Mouse (Mus musculus) ovary, adult 18-20 months (tissue): ENCODE data around the gene Optc.

Experiments
- DNase-seq: peaks from one replicate; pipeline ENCODE4 v3.0.0; 2022; ENCODE audit warnings: low spot score, mixed read lengths

Gene Optc

DNA sequence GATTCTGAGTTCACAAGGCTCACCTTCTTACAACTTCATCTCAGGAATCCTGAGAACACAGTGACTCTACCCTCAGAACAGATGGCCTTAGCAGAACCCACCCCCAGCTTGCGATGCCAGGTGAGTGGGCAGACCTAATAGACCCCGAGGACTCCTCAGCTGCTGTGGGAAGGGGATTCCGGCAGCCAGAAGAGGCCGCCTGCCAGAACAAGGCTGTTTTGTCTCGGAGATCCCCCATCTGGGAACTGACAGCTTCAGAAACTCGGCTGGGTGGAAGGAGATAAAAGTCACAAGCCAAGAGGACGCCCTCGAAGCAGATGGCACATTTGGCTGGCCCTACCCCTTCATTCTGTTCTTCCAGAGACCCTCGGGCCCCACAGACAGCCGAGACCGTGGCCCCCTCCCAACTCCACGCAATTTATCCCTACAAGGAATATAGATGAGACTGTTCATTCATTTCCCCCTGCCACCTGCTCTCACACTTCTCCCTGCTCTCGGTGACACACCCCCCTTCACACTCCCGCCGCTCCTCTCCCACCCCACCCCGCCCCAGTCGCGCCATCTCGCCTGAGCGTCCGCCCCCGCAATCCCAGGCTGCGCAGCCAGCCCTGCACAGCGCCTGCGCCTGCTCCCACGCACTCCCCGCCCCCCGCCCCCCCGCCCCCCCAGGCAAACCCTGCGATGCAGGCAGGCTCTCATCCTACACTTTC lies at the start of gene Optc:
Gene Optc (minus strand): TSS at position 51 of the 710 bp plus-strand sequence.
- DNase-seq = no peak

GRCm38 (mm10) chr1:133954009-133954408 lies 46.2 kb upstream of the Optc start:
- DNase-seq = no peak

GRCm38 (mm10) chr1:133953261-133953742 lies 45.5 kb upstream of the Optc start:
- peak; percentile 31 for DNase-seq

DNA sequence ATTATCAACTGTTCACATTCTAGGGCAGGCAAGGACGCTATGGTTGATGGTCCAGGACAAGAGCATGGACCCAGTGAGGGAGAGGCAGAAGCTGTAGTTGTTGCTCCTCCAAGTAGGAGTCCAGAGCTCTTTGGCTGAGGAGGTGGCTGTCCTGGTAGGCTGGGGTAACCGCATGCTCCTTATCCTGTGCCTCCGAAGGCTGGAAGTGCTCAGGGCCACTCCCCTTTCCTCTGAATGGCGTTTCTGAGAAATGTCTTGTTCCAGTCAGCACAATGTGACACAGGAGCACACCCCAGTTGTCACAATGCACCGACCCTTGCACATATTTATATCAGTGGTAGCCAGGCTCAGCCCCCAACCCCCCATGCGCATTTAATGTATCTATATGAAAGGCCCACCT lies 43.8 kb upstream of the Optc start:
- no peak for DNase-seq

- DNase-seq = no peak
These were observed 42.4 kb upstream of the Optc start for GRCm38 (mm10) chr1:133950061-133950782.

DNA sequence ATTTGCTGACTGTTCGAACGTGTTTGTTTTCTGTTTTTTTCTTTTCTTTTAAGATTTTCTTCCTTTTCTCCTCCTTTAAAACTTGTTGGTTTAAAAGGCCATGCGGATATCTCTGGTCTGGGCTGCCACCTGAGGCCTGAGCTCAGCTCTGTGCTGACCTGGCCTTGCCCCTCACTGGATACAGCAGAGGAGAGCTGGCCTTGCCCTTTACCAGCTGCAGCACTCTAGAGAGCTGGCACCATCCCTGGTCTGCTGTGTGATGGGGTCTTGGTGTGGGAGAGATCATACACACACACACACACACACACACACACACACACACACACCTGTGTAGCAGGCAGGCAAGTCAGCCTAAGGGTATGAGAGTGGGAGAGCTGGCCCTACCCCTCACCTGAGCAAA lies 37.3 kb upstream of the Optc start:
- no peak for DNase-seq

DNA sequence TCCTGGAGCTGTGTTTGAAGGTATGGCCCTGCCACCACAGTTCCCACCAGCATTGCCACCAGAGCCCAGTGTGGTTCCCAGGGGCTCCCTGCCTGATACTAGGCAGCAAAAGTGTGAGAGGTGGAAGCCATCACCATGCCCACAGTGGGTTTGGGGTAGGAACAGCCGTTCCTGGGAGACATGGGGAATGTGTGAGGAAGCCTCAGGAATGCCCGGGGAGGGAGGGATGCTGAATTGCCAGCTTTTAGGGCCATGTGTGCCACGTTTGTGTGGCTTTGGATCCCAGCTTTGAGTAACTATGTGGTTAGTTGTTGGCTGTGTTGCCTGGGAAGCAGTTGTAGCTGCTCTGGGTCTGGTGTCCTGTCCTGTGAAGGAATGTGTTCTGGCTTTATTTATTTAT lies 34.1 kb upstream of the Optc start:
- DNase-seq = no peak

DNA sequence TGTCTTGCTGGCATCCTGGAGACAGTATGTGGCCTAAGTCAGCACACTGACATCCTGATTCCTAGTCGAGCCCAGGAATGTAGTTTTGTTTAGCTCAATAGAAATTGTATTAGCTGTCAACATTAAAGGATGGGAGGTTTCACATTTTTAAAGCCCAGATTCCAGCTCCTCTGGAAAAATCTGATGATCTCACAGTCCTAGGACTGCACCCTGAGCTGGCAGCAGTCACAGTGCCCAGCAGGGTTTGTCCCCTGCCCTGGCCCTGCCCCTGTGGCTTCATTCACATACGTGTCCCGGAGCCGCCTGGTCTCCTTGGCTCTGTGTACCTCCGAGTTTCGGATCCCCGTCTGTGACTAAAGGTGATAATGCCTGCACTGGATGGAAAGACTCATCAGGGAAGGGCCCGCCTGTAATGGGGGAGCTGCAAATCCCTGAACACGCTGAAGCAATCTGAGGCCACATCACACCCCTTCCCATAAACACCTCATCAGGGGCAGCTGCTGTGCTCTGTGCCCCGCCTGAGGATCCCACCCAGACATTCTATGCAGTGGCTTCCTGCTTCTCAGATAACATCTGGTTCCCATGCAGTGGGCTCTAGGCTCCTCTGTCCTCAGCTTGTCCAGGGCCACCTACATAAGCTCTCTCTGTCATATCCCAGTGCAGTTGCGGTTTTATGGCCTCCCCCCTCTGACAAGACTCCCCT lies 33.5 kb upstream of the Optc start:
- no peak for DNase-seq

DNA sequence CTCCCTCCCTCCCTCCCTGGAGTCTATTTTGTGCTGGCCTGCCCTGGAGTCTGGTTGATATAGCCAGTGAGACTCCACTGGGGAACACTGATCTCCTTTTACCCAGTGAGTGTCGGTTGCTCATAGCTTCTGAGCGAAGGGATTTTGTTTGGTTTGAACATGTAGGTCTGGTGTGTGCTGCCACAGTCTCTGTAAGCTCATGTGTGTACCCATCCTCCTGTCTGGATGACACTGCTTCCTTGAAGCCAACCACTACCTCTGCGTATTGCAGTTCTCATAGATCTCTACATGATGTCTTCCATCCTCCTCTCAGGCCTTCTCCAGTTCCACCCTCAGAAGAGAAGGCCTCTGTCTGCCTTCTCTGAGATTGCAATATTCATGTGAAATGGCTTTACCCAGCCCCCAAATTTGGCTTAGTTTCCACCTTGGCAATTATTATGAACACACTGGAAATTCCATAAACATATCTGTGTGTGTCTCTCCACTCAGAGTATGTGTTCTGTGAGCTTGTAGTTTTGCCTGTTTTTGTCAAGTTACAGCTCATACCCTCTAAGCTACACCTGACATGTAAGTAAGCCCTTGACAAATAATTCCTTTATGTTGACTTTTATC lies 32.8 kb upstream of the Optc start:
- no peak for DNase-seq

GRCm38 (mm10) chr1:133939708-133940107 lies 31.9 kb upstream of the Optc start:
- DNase-seq = no peak

GRCm38 (mm10) chr1:133936169-133936568 lies 28.4 kb upstream of the Optc start:
- DNase-seq = no peak

- no peak for DNase-seq
These were observed 26.7 kb upstream of the Optc start for GRCm38 (mm10) chr1:133934354-133934963.

- no peak for DNase-seq
These were observed 25.7 kb upstream of the Optc start for GRCm38 (mm10) chr1:133933301-133934195.

DNA sequence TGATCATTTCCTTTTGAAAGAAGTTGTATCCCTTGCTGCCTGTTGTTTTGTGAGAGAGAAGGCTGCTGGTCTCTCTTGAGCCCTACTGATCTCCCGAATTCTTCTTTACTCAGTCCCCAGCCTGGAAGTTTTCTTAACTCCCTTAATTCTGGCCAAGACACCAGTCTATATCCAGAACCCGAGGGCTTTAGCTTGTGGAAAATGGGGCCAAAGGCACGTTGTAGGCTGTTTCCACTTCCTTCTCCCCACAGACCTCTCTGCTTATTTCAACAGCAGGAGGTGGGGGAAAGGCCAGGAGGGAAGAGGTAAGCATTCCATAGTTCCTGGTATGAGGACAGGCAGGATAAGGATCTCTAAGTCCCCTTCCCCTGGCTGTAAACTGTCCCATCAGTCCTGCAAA lies 22.2 kb upstream of the Optc start:
- DNase-seq = no peak

DNA sequence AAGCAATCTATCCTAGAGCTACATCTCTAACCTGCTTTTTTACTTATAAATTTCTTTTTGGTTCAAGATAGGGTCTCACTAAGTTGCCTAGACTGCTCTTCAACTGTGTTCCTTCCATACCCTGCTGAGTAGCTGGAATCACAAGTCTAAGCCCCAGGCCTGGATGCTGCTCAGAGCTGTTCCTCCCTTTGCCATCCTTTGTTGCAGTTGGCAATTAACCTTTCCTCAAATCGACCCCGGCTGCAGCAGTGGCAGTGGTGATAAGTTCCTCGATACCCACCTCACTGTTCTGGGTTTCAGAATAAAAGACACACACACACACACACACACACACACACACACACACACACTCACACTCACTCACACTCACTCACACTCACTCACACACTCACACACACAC lies 17.4 kb upstream of the Optc start:
- no peak for DNase-seq

DNA sequence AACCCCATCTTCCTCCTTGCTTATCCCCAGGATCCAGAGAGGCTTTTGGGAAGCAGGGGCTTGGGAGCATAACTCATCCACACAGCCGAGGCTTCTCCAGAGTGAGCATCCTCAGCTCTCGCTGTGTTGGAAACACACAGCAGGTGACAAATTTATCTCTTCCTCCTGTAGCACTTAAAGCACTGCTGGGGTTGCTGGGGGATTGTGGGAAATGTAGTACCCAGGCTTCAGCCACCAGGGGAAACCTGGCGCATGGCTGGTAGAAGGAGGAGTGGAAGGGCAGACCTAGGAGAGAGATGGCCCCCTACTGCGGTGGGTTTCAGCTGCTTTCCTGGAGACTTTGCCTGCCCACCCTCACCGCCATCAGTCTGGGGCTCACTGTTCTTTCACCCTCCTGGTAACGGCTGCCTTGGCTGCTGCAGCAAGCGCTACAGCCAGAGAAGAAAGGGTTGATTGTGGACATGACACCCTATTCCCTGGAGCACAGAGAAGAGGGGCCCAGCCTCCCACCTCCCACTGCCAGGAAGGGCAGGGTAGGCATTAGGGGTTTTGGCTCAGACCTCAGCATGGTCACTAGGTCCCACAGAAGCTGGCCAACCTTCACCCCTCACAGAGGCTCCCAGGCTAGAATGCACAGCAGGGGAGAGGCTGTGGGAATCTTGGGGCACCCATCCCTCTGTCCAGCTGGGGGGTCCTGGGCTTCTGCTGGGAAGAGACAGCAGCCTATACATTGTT lies 16.5 kb upstream of the Optc start:
- no peak for DNase-seq

DNA sequence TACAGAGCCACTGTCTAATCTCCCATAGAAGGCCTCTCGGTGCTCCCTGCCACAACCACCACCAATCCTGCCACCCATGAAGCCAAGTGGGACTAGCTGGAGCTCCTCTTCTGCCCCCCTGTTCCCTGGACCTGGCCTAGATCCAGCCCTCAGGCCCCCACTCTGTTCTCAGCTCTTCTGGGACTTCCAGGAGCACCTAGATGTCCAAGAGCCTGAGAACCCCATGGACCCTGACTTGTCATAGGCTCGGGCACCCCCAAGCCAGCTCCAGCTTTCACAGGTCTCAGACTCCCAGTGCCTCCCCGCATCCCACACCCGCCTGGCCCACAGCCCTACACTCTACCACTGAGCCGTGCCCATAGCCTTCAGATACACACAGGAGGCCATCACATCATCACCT lies 15.3 kb upstream of the Optc start:
- no peak for DNase-seq

- DNase-seq = no peak
These were observed 13.5 kb upstream of the Optc start, which contains the start of gene Prelp for GRCm38 (mm10) chr1:133921304-133921751. Gene Prelp (minus strand): TSS chr1:133921414.

- no peak for DNase-seq
These were observed 13.1 kb upstream of the Optc start for GRCm38 (mm10) chr1:133920876-133921275.

GRCm38 (mm10) chr1:133920401-133920800 lies 12.6 kb upstream of the Optc start:
- no peak for DNase-seq
